Mouse (Mus musculus) kidney, embryonic 15.5 days (tissue): ENCODE data around the gene H2-T23. TPM values are rescaled to one million over a fixed set of nuclear protein-coding genes. Genes with fewer than 3 reads are reported as not detected.
"Not testable (repeated sequence)": the region's sequence is repeated elsewhere in the genome, so short reads cannot be mapped to it uniquely, and the experiment has no call there.

ENCODE experiments used
- ATAC-seq: fragments of 200-750 bp; cut with Nextera tagmentation; replicated peaks from 2 replicates; pipeline ENCODE4 v1.8.0; 2017; ENCODE audit warnings: moderate TSS enrichment; ENCODE audit not compliant: low FRiP score
- H3K27ac ChIP-seq: fragments of 300-500 bp; sonication (generic); 2 replicates; pipeline ENCODE4 v1.5.1; 2015; ENCODE audit warnings: mild to moderate bottlenecking, inconsistent platforms
- H3K27me3 ChIP-seq: fragments of 300-500 bp; sonication (generic); 2 replicates; pipeline ENCODE4 v1.6.1; 2015; ENCODE audit warnings: inconsistent platforms
- H3K36me3 ChIP-seq: fragments of 300-500 bp; sonication (generic); 2 replicates; pipeline ENCODE4 v1.6.1; 2015; ENCODE audit warnings: inconsistent platforms
- H3K4me1 ChIP-seq: fragments of 300-500 bp; sonication (generic); 2 replicates; pipeline ENCODE4 v1.6.1; 2015; ENCODE audit warnings: inconsistent platforms
- H3K4me2 ChIP-seq: fragments of 300-500 bp; sonication (generic); 2 replicates; pipeline ENCODE4 v1.6.1; 2015; ENCODE audit warnings: moderate library complexity, mild to moderate bottlenecking, inconsistent platforms
- H3K4me3 ChIP-seq: fragments of 300-500 bp; sonication (generic); replicated peaks from 2 replicates; pipeline ENCODE4 v1.5.1; 2015; ENCODE audit warnings: mild to moderate bottlenecking, inconsistent platforms
- H3K9ac ChIP-seq: fragments of 300-500 bp; sonication (generic); 2 replicates; pipeline ENCODE4 v1.6.1; 2015; ENCODE audit warnings: mild to moderate bottlenecking, inconsistent platforms
- H3K9me3 ChIP-seq: fragments of 300-500 bp; sonication (generic); replicated peaks from 2 replicates; pipeline ENCODE4 v1.6.1; 2016; ENCODE audit warnings: inconsistent platforms
- WGBS: fragments of 180-500 bp; shearing (Covaris S2); methylation state at CpG from one replicate; pipeline ENCODE4 v1.1.7; 2015; ENCODE audit warnings: mixed read lengths; 5-methylcytosine and 5-hydroxymethylcytosine counted together
- polyA plus RNA-seq: library from polyadenylated mRNA; unstranded; fragments of >200 nt; fragmentation: Nextera tagmentation; extraction: Ambion mirVana; gene quantifications from 2 replicates; pipeline ENCODE4 v1.2.1, GENCODE M21; 2015

H2-T23 gene
- polyA plus RNA-seq, 1 experiment from 2014 or later: 4.3 TPM

GRCm38 (mm10) chr17:36021309-36021708, 11.3 kb downstream of the H2-T23 start:
- no peak overlapping the region for H3K9ac ChIP-seq
- no peaks in the 10 kb centered on the region for H3K27me3 ChIP-seq
- no peak overlapping the region for H3K4me2 ChIP-seq
- H3K4me3 ChIP-seq: no peak overlapping the region
- 91% methylated on average over 1 of the region's 1 CpGs for WGBS
- no peaks in the 10 kb centered on the region for H3K36me3 ChIP-seq
- no peak overlapping the region for H3K27ac ChIP-seq
- H3K4me1 ChIP-seq: peaks cover 17% of the 10 kb centered on the region
- H3K9me3 ChIP-seq: no peaks in the 10 kb centered on the region; the same call in 1 of the 2 replicates
- no peak for ATAC-seq

GRCm38 (mm10) chr17:36020191-36021073, 12.2 kb downstream of the H2-T23 start, which contains the start of gene H2-T24:
Gene H2-T24 (minus strand): TSS chr17:36020560.
- Histone ChIP-seq H3K4me1 (peaks cover 17% of the 10 kb centered on the region), H3K27ac (no peak within 1 kb of the TSS), H3K4me3 (peak within 1 kb of the TSS; percentile 5; the same call in 1 of the 2 replicates), H3K9me3 (no peaks in the 10 kb centered on the region; the same call in 1 of the 2 replicates), H3K27me3 (no peaks in the 10 kb centered on the region), H3K9ac (no peak within 1 kb of the TSS), H3K4me2 (peak within 1 kb of the TSS; percentile 31), H3K36me3 (peaks cover 5% of the 10 kb centered on the region; the same call in 1 of the 2 replicates)
- WGBS: 46% methylated on average over 15 of the region's 15 CpGs
- ATAC-seq: peak; percentile 58

- Histone ChIP-seq H3K27ac (no peak overlapping the region), H3K9me3 (no peaks in the 10 kb centered on the region; the same call in 1 of the 2 replicates), H3K27me3 (no peaks in the 10 kb centered on the region), H3K9ac (no peak overlapping the region), H3K4me3 (no peak overlapping the region), H3K4me1 (peaks cover 17% of the 10 kb centered on the region), H3K4me2 (no peak overlapping the region), H3K36me3 (peaks cover 14% of the 10 kb centered on the region)
- 74% methylated on average over 3 of the region's 3 CpGs for WGBS
- no peak for ATAC-seq
These were observed 13.1 kb downstream of the H2-T23 start for GRCm38 (mm10) chr17:36019519-36019918.

GRCm38 (mm10) chr17:36018979-36019378, 13.7 kb downstream of the H2-T23 start:
- Histone ChIP-seq H3K9me3 (no peaks in the 10 kb centered on the region; the same call in 1 of the 2 replicates), H3K9ac (no peak overlapping the region), H3K4me1 (peaks cover 13% of the 10 kb centered on the region), H3K4me3 (no peak overlapping the region), H3K4me2 (no peak overlapping the region), H3K27me3 (no peaks in the 10 kb centered on the region), H3K36me3 (peaks cover 19% of the 10 kb centered on the region), H3K27ac (no peak overlapping the region)
- 62% methylated on average over 2 of the region's 2 CpGs for WGBS
- ATAC-seq: no peak

- H3K9me3 ChIP-seq: no peaks in the 10 kb centered on the region; the same call in 1 of the 2 replicates
- H3K4me2 ChIP-seq: no peak overlapping the region
- no peak overlapping the region for H3K4me3 ChIP-seq
- H3K4me1 ChIP-seq: peaks cover 3% of the 10 kb centered on the region; the same call in 1 of the 2 replicates
- H3K27ac ChIP-seq: no peak overlapping the region
- no peak for ATAC-seq
- H3K9ac ChIP-seq: no peak overlapping the region
- H3K27me3 ChIP-seq: no peaks in the 10 kb centered on the region
- 88% methylated on average over 5 of the region's 5 CpGs for WGBS
- peaks cover 19% of the 10 kb centered on the region for H3K36me3 ChIP-seq
These were observed 15.6 kb downstream of the H2-T23 start for GRCm38 (mm10) chr17:36017046-36017445.

- no peaks in the 10 kb centered on the region for H3K4me1 ChIP-seq
- H3K9ac ChIP-seq: no peak overlapping the region
- no peak overlapping the region for H3K27ac ChIP-seq
- no peaks in the 10 kb centered on the region for H3K27me3 ChIP-seq
- no peaks in the 10 kb centered on the region for H3K9me3 ChIP-seq
- H3K36me3 ChIP-seq: peaks cover 19% of the 10 kb centered on the region
- ATAC-seq: no peak
- H3K4me2 ChIP-seq: no peak overlapping the region
- WGBS: 93% methylated on average over 5 of the region's 5 CpGs
- H3K4me3 ChIP-seq: no peak overlapping the region
These were observed 17.7 kb downstream of the H2-T23 start for GRCm38 (mm10) chr17:36014977-36015376.

- H3K27ac ChIP-seq: not testable (repeated sequence)
- 94% methylated on average over 7 of the region's 7 CpGs for WGBS
These were observed 28.2 kb downstream of the H2-T23 start for GRCm38 (mm10) chr17:36004409-36004808.

GRCm38 (mm10) chr17:36003331-36003730, 29.3 kb downstream of the H2-T23 start:
- Histone ChIP-seq H3K9ac (no peak overlapping the region), H3K27ac (no peak overlapping the region), H3K4me1 (no peaks in the 10 kb centered on the region), H3K4me2 (no peak overlapping the region), H3K4me3 (no peak overlapping the region), H3K27me3 (no peaks in the 10 kb centered on the region), H3K9me3 (peaks cover 10% of the 10 kb centered on the region; the same call in 1 of the 2 replicates), H3K36me3 (peaks cover 11% of the 10 kb centered on the region; the same call in 1 of the 2 replicates)
- no peak for ATAC-seq
- WGBS: 87% methylated on average over 7 of the region's 7 CpGs

More at GRCm38 (mm10) chr17:36004409-36004808, 28.2 kb downstream of the H2-T23 start:
- not testable (repeated sequence) for H3K9me3 ChIP-seq, ATAC-seq, H3K4me3 ChIP-seq, H3K9ac ChIP-seq, H3K27me3 ChIP-seq, H3K4me2 ChIP-seq, H3K4me1 ChIP-seq
- H3K36me3 ChIP-seq: peaks cover 11% of the 10 kb centered on the region; the same call in 1 of the 2 replicates

GRCm38 (mm10) chr17:36001966-36002365, 30.7 kb downstream of the H2-T23 start:
- Histone ChIP-seq H3K36me3 (peaks cover 11% of the 10 kb centered on the region; the same call in 1 of the 2 replicates), H3K9me3 (peaks cover 10% of the 10 kb centered on the region; the same call in 1 of the 2 replicates), H3K27me3 (no peaks in the 10 kb centered on the region), H3K4me3 (no peak overlapping the region), H3K27ac (no peak overlapping the region), H3K4me1 (peaks cover 9% of the 10 kb centered on the region; the same call in 1 of the 2 replicates), H3K4me2 (no peak overlapping the region), H3K9ac (no peak overlapping the region)
- ATAC-seq: no peak
- 97% methylated on average over 6 of the region's 6 CpGs for WGBS

- ATAC-seq: no peak
- 89% methylated on average over 12 of the region's 12 CpGs for WGBS
- Histone ChIP-seq H3K4me2 (no peak overlapping the region), H3K27ac (no peak overlapping the region), H3K27me3 (no peaks in the 10 kb centered on the region), H3K4me3 (no peak overlapping the region), H3K4me1 (peaks cover 11% of the 10 kb centered on the region; the same call in 1 of the 2 replicates), H3K36me3 (peaks cover 6% of the 10 kb centered on the region; the same call in 1 of the 2 replicates), H3K9me3 (peaks cover 4% of the 10 kb centered on the region; the same call in 1 of the 2 replicates), H3K9ac (no peak overlapping the region)
These were observed 31.3 kb downstream of the H2-T23 start for GRCm38 (mm10) chr17:36001121-36001897.

- Histone ChIP-seq H3K27ac (no peak overlapping the region), H3K9me3 (no peaks in the 10 kb centered on the region), H3K4me1 (peaks cover 18% of the 10 kb centered on the region), H3K4me3 (no peak overlapping the region), H3K9ac (no peak overlapping the region), H3K27me3 (no peaks in the 10 kb centered on the region), H3K4me2 (no peak overlapping the region), H3K36me3 (no peaks in the 10 kb centered on the region)
- WGBS: 76% methylated on average over 4 of the region's 4 CpGs
- ATAC-seq: no peak
These were observed 32.3 kb downstream of the H2-T23 start for GRCm38 (mm10) chr17:36000349-36000748.
